Mouse (Mus musculus): ENCODE measurements around the gene Catsper1. TPM values are rescaled to one million over a fixed set of nuclear protein-coding genes. Genes with fewer than 3 reads are reported as not detected.
A peak's percentile ranks its signal among the peaks of the same experiment; 100 is the strongest.

Catsper1 gene
- polyA plus RNA-seq, 1 experiment, result not detected

- H3K4me3 ChIP-seq (ENCODE audit: low read depth, low read length), result no peak overlapping the region
- peaks cover 14% of the 10 kb centered on the region for H3K36me3 ChIP-seq (ENCODE audit: control insufficient read depth, insufficient read depth, low read length, poor library complexity, severe bottlenecking)
- no peak overlapping the region for H3K9ac ChIP-seq (ENCODE audit: low read depth, poor library complexity, severe bottlenecking)
- H3K9me3 ChIP-seq (replicated peaks; ENCODE audit: control insufficient read depth, insufficient read depth, low read length, poor library complexity, severe bottlenecking), result no peaks in the 10 kb centered on the region
- H3K27ac ChIP-seq (ENCODE audit: insufficient read depth, low read length), result no peak overlapping the region
- no peaks in the 10 kb centered on the region for H3K27me3 ChIP-seq (ENCODE audit: control insufficient read depth, insufficient read depth, low read length, poor library complexity, severe bottlenecking)
- TF ChIP-seq POLR2A (IDR thresholded peaks at IDR 0.05; ENCODE audit: insufficient read depth, low read length) (no peak), CTCF (IDR thresholded peaks at IDR 0.05; ENCODE audit: low read depth, low read length) (no peak), EP300 (IDR thresholded peaks at IDR 0.05; ENCODE audit: insufficient read depth, low read depth, low read length) (no peak)
- peaks cover 5% of the 10 kb centered on the region for H3K4me1 ChIP-seq (ENCODE audit: control insufficient read depth, insufficient read depth, low read length)
Observed at GRCm38 (mm10) chr19:5364124-5364523, 28.6 kb downstream of the Catsper1 start.

- Histone ChIP-seq H3K27ac (ENCODE audit: insufficient read depth, low read length) (0 out of 2 replicates have a peak overlapping the region, but pooled peaks have one; percentile 18), H3K36me3 (ENCODE audit: control insufficient read depth, insufficient read depth, low read length, poor library complexity, severe bottlenecking) (peaks cover 30% of the 10 kb centered on the region), H3K4me3 (ENCODE audit: low read depth, low read length) (peak overlapping the region; percentile 97), H3K9me3 (replicated peaks; ENCODE audit: control insufficient read depth, insufficient read depth, low read length, poor library complexity, severe bottlenecking) (no peaks in the 10 kb centered on the region), H3K9ac (ENCODE audit: low read depth, poor library complexity, severe bottlenecking) (peak overlapping the region; percentile 75), H3K4me1 (ENCODE audit: control insufficient read depth, insufficient read depth, low read length) (peaks cover 5% of the 10 kb centered on the region), H3K27me3 (ENCODE audit: control insufficient read depth, insufficient read depth, low read length, poor library complexity, severe bottlenecking) (no peaks in the 10 kb centered on the region)
- TF ChIP-seq CTCF (IDR thresholded peaks at IDR 0.05; ENCODE audit: low read depth, low read length) (no peak), EP300 (IDR thresholded peaks at IDR 0.05; ENCODE audit: insufficient read depth, low read depth, low read length) (no peak), POLR2A (IDR thresholded peaks at IDR 0.05; ENCODE audit: insufficient read depth, low read length) (no peak)
Observed at GRCm38 (mm10) chr19:5365751-5366150, 30.2 kb downstream of the Catsper1 start.

GRCm38 (mm10) chr19:5366175-5367052 is 30.9 kb downstream of the Catsper1 start, which contains the start of gene Eif1ad:
Eif1ad (plus strand) TSS chr19:5366741.
- Histone ChIP-seq H3K4me3 (ENCODE audit: low read depth, low read length) (peak within 1 kb of the TSS; percentile 97), H3K9ac (ENCODE audit: low read depth, poor library complexity, severe bottlenecking) (peak within 1 kb of the TSS; percentile 75), H3K4me1 (ENCODE audit: control insufficient read depth, insufficient read depth, low read length) (peaks cover 5% of the 10 kb centered on the region), H3K9me3 (replicated peaks; ENCODE audit: control insufficient read depth, insufficient read depth, low read length, poor library complexity, severe bottlenecking) (no peaks in the 10 kb centered on the region), H3K27ac (ENCODE audit: insufficient read depth, low read length) (peak within 1 kb of the TSS; percentile 83), H3K36me3 (ENCODE audit: control insufficient read depth, insufficient read depth, low read length, poor library complexity, severe bottlenecking) (peaks cover 31% of the 10 kb centered on the region), H3K27me3 (ENCODE audit: control insufficient read depth, insufficient read depth, low read length, poor library complexity, severe bottlenecking) (no peaks in the 10 kb centered on the region)
- TF ChIP-seq POLR2A (IDR thresholded peaks at IDR 0.05; ENCODE audit: insufficient read depth, low read length) (peak; percentile 15), EP300 (IDR thresholded peaks at IDR 0.05; ENCODE audit: insufficient read depth, low read depth, low read length) (no peak)

- Histone ChIP-seq H3K9me3 (replicated peaks; ENCODE audit: control insufficient read depth, insufficient read depth, low read length, poor library complexity, severe bottlenecking) (no peaks in the 10 kb centered on the region), H3K9ac (ENCODE audit: low read depth, poor library complexity, severe bottlenecking) (peak within 1 kb of the TSS; percentile 75), H3K27me3 (ENCODE audit: control insufficient read depth, insufficient read depth, low read length, poor library complexity, severe bottlenecking) (no peaks in the 10 kb centered on the region), H3K4me3 (ENCODE audit: low read depth, low read length) (peak within 1 kb of the TSS; percentile 97), H3K36me3 (ENCODE audit: control insufficient read depth, insufficient read depth, low read length, poor library complexity, severe bottlenecking) (peaks cover 31% of the 10 kb centered on the region), H3K4me1 (ENCODE audit: control insufficient read depth, insufficient read depth, low read length) (peaks cover 5% of the 10 kb centered on the region), H3K27ac (ENCODE audit: insufficient read depth, low read length) (peak within 1 kb of the TSS; percentile 83)
- TF ChIP-seq CTCF (IDR thresholded peaks at IDR 0.05; ENCODE audit: low read depth, low read length) (no peak), POLR2A (IDR thresholded peaks at IDR 0.05; ENCODE audit: insufficient read depth, low read length) (no peak), EP300 (IDR thresholded peaks at IDR 0.05; ENCODE audit: insufficient read depth, low read depth, low read length) (no peak)
Observed at GRCm38 (mm10) chr19:5367053-5367359, 31.5 kb downstream of the Catsper1 start, which contains the start of gene Banf1. Banf1 (minus strand) TSS chr19:5367168.

GRCm38 (mm10) chr19:5367455-5367854 is 31.9 kb downstream of the Catsper1 start:
- no peaks in the 10 kb centered on the region for H3K9me3 ChIP-seq (replicated peaks; ENCODE audit: control insufficient read depth, insufficient read depth, low read length, poor library complexity, severe bottlenecking)
- peaks cover 32% of the 10 kb centered on the region for H3K36me3 ChIP-seq (ENCODE audit: control insufficient read depth, insufficient read depth, low read length, poor library complexity, severe bottlenecking)
- H3K9ac ChIP-seq (ENCODE audit: low read depth, poor library complexity, severe bottlenecking), result peak overlapping the region; percentile 75
- H3K4me1 ChIP-seq (ENCODE audit: control insufficient read depth, insufficient read depth, low read length), result peaks cover 5% of the 10 kb centered on the region
- no peaks in the 10 kb centered on the region for H3K27me3 ChIP-seq (ENCODE audit: control insufficient read depth, insufficient read depth, low read length, poor library complexity, severe bottlenecking)
- peak overlapping the region; percentile 52 for H3K27ac ChIP-seq (ENCODE audit: insufficient read depth, low read length)
- peak overlapping the region; percentile 93 for H3K4me3 ChIP-seq (ENCODE audit: low read depth, low read length)
- peak; percentile 21 for TF ChIP-seq CTCF (IDR thresholded peaks at IDR 0.05; ENCODE audit: low read depth, low read length)
- no peak for TF ChIP-seq POLR2A (IDR thresholded peaks at IDR 0.05; ENCODE audit: insufficient read depth, low read length)

GRCm38 (mm10) chr19:5370932-5371331 is 35.4 kb downstream of the Catsper1 start:
- Histone ChIP-seq H3K9ac (ENCODE audit: low read depth, poor library complexity, severe bottlenecking) (no peak overlapping the region), H3K36me3 (ENCODE audit: control insufficient read depth, insufficient read depth, low read length, poor library complexity, severe bottlenecking) (peaks cover 28% of the 10 kb centered on the region), H3K9me3 (replicated peaks; ENCODE audit: control insufficient read depth, insufficient read depth, low read length, poor library complexity, severe bottlenecking) (no peaks in the 10 kb centered on the region), H3K27ac (ENCODE audit: insufficient read depth, low read length) (no peak overlapping the region), H3K4me3 (ENCODE audit: low read depth, low read length) (no peak overlapping the region), H3K4me1 (ENCODE audit: control insufficient read depth, insufficient read depth, low read length) (peaks cover 3% of the 10 kb centered on the region), H3K27me3 (ENCODE audit: control insufficient read depth, insufficient read depth, low read length, poor library complexity, severe bottlenecking) (no peaks in the 10 kb centered on the region)
- TF ChIP-seq CTCF (IDR thresholded peaks at IDR 0.05; ENCODE audit: low read depth, low read length), result no peak
- no peak for TF ChIP-seq POLR2A (IDR thresholded peaks at IDR 0.05; ENCODE audit: insufficient read depth, low read length)
- TF ChIP-seq EP300 (IDR thresholded peaks at IDR 0.05; ENCODE audit: insufficient read depth, low read depth, low read length), result no peak

All from ES-Bruce4 (cell line).